Mouse (Mus musculus) heart, adult 2 months (tissue): Measurements from ENCODE around the gene Gm17268. TPM values are rescaled to one million over a fixed set of nuclear protein-coding genes. Genes with fewer than 3 reads are reported as not detected.
A peak's percentile ranks its signal among the peaks of the same experiment; 100 is the strongest.

Experiments
- DNase-seq, 2 experiments: peaks; one replicate each; pipeline ENCODE4 v3.0.0; 2021
- H3K27ac ChIP-seq: fragments of 200-600 bp; 2 replicates; pipeline ENCODE4 v1.8.1; 2022
- H3K27me3 ChIP-seq: fragments of 200-500 bp; 2 replicates; pipeline ENCODE4 v1.6.1; 2012; ENCODE audit warnings: mild to moderate bottlenecking, low read length, inconsistent platforms, mixed read lengths; ENCODE audit not compliant: control insufficient read depth, insufficient read depth
- H3K36me3 ChIP-seq: fragments of 200-500 bp; 2 replicates; pipeline ENCODE4 v1.6.1; 2012; ENCODE audit warnings: low read length, inconsistent platforms; ENCODE audit not compliant: control insufficient read depth, insufficient read depth
- H3K4me1 ChIP-seq: fragments of 200-500 bp; 2 replicates; pipeline ENCODE4 v1.6.1; 2011; ENCODE audit warnings: low read length; ENCODE audit not compliant: control insufficient read depth, insufficient read depth
- H3K4me3 ChIP-seq: fragments of 200-600 bp; 2 replicates; pipeline ENCODE4 v1.8.1; 2022
- H3K79me2 ChIP-seq: fragments of 200-500 bp; replicated peaks from 2 replicates; pipeline ENCODE4 v1.6.1; 2012; ENCODE audit warnings: mild to moderate bottlenecking, inconsistent platforms, low read length, moderate library complexity, mixed read lengths; ENCODE audit not compliant: control insufficient read depth, insufficient read depth
- H3K9ac ChIP-seq: fragments of 200-500 bp; 2 replicates; pipeline ENCODE4 v1.6.1; 2012; ENCODE audit warnings: low read depth, mild to moderate bottlenecking, control low read depth, inconsistent platforms, low read length, mixed read lengths
- CTCF ChIP-seq: fragments of 200-600 bp; IDR thresholded peaks from 2 replicates; pipeline ENCODE4 v1.8.1; 2022; ENCODE audit warnings: antibody characterized with exemption, mild to moderate bottlenecking, moderate library complexity
- EP300 ChIP-seq: fragments of 200-500 bp; IDR thresholded peaks from 2 replicates; pipeline ENCODE4 v1.6.1; 2011; ENCODE audit warnings: low read depth, low read length, control low read depth; ENCODE audit not compliant: insufficient read depth
- POLR2A ChIP-seq: fragments of 200-500 bp; IDR thresholded peaks from 2 replicates; pipeline ENCODE4 v1.6.1; 2011; ENCODE audit warnings: mild to moderate bottlenecking, low read depth, low read length, control low read depth; ENCODE audit not compliant: insufficient read depth
- WGBS: fragments of 180-500 bp; shearing (Covaris S2); methylation state at CpG from one replicate; pipeline ENCODE4 v1.1.7; 2018; 5-methylcytosine and 5-hydroxymethylcytosine counted together
- intact Hi-C: fragments of 180-260 bp; cut with DNase I; formaldehyde crosslinking; loops from one replicate; pipeline ENCODE4 v1.15.1; 2025
- polyA plus RNA-seq: library from polyadenylated mRNA; depleted of rRNA; stranded (reverse); fragments of >200 nt; gene quantifications from 2 replicates; pipeline ENCODE4 v1.2.3, GENCODE M21; 2012; rRNA removed
- total RNA-seq, 2 experiments: library from RNA; stranded (reverse); gene quantifications; 2 replicates each; pipeline ENCODE4 v1.2.3; 2021

Gm17268 gene
- total and polyA plus RNA-seq, 3 experiments = not detected

- no peak for DNase-seq
- Histone ChIP-seq H3K79me2 (no peaks in the 10 kb centered on the region), H3K4me3 (no peak overlapping the region), H3K27ac (no peak overlapping the region), H3K36me3 (no peaks in the 10 kb centered on the region), H3K4me1 (no peaks in the 10 kb centered on the region), H3K9ac (no peak overlapping the region), H3K27me3 (no peaks in the 10 kb centered on the region)
- WGBS = 57% methylated on average over 4 of the region's 4 CpGs
- no peak for TF ChIP-seq CTCF
- no peak for TF ChIP-seq EP300
- TF ChIP-seq POLR2A = no peak
- intact Hi-C loops = no loop called here
Measured at GRCm38 (mm10) chr11:81999469-81999868, 38.9 kb downstream of the Gm17268 start.

- 81% methylated on average over 3 of the region's 3 CpGs for WGBS
- intact Hi-C loops = no loop called here
- Histone ChIP-seq H3K4me3 (no peak overlapping the region), H3K9ac (no peak overlapping the region), H3K4me1 (no peaks in the 10 kb centered on the region), H3K36me3 (no peaks in the 10 kb centered on the region), H3K79me2 (no peaks in the 10 kb centered on the region), H3K27me3 (no peaks in the 10 kb centered on the region), H3K27ac (no peak overlapping the region)
- DNase-seq = no peak
- TF ChIP-seq POLR2A = no peak
- TF ChIP-seq EP300 = no peak
- no peak for TF ChIP-seq CTCF
Measured at GRCm38 (mm10) chr11:81998646-81999045, 39.7 kb downstream of the Gm17268 start.

GRCm38 (mm10) chr11:81997085-81997484 lies 41.3 kb downstream of the Gm17268 start:
- DNase-seq = no peak
- intact Hi-C loops = loop anchor here (2.0 kb wide), 1 partner anchor 48 kb away; the partner anchor contains the start of gene Ccl7
- Histone ChIP-seq H3K9ac (no peak overlapping the region), H3K79me2 (no peaks in the 10 kb centered on the region), H3K4me3 (no peak overlapping the region), H3K27me3 (no peaks in the 10 kb centered on the region), H3K4me1 (no peaks in the 10 kb centered on the region), H3K27ac (no peak overlapping the region), H3K36me3 (no peaks in the 10 kb centered on the region)
- TF ChIP-seq POLR2A (no peak), CTCF (no peak), EP300 (no peak)
- 85% methylated on average over 5 of the region's 5 CpGs for WGBS

- 68% methylated on average over 10 of the region's 10 CpGs for WGBS
- no peaks in the 10 kb centered on the region for H3K4me1 ChIP-seq
- H3K79me2 ChIP-seq = no peaks in the 10 kb centered on the region
- H3K27me3 ChIP-seq = no peaks in the 10 kb centered on the region
- peak; percentile 62 to 79 for DNase-seq
- H3K36me3 ChIP-seq = no peaks in the 10 kb centered on the region
- no peak overlapping the region for H3K27ac ChIP-seq
- no peak overlapping the region for H3K4me3 ChIP-seq
- intact Hi-C loops = loop anchor here (1.0 to 2.0 kb wide), 2 partner anchors 48 to 181 kb away; partner anchors contain the start of gene Ccl7
- TF ChIP-seq POLR2A = no peak
- peak; percentile 94 for TF ChIP-seq EP300
- 0 out of 2 replicates have a peak, but pooled peaks have one; percentile 100 for TF ChIP-seq CTCF
- no peak overlapping the region for H3K9ac ChIP-seq
Measured at GRCm38 (mm10) chr11:81996172-81996841, 42.1 kb downstream of the Gm17268 start.

GRCm38 (mm10) chr11:81983146-81983545 lies 55.2 kb downstream of the Gm17268 start:
- no peaks in the 10 kb centered on the region for H3K4me1 ChIP-seq
- no peaks in the 10 kb centered on the region for H3K36me3 ChIP-seq
- no peaks in the 10 kb centered on the region for H3K79me2 ChIP-seq
- TF ChIP-seq CTCF (peak; percentile 78), EP300 (no peak), POLR2A (no peak)
- H3K27ac ChIP-seq = no peak overlapping the region
- H3K27me3 ChIP-seq = no peaks in the 10 kb centered on the region
- peak; percentile 26 to 35 for DNase-seq
- H3K4me3 ChIP-seq = no peak overlapping the region
- 35% methylated on average over 5 of the region's 5 CpGs for WGBS
- no peak overlapping the region for H3K9ac ChIP-seq
- intact Hi-C loops = no loop called here

GRCm38 (mm10) chr11:81982191-81982590 lies 56.2 kb downstream of the Gm17268 start:
- H3K9ac ChIP-seq = no peak overlapping the region
- H3K36me3 ChIP-seq = no peaks in the 10 kb centered on the region
- intact Hi-C loops = no loop called here
- H3K4me3 ChIP-seq = no peak overlapping the region
- no peaks in the 10 kb centered on the region for H3K79me2 ChIP-seq
- no peak for DNase-seq
- H3K27me3 ChIP-seq = no peaks in the 10 kb centered on the region
- 44% methylated on average over 11 of the region's 11 CpGs for WGBS
- H3K4me1 ChIP-seq = no peaks in the 10 kb centered on the region
- no peak overlapping the region for H3K27ac ChIP-seq
- TF ChIP-seq CTCF (no peak), POLR2A (no peak), EP300 (no peak)

Other genes with a start within 250 kb of the Gm17268 start
- gene 5530401A14Rik, start 177.9 kb downstream of the Gm17268 start, total RNA-seq = under 1 TPM; 0.08 to 0.11 TPM
- gene 5530401A14Rik, start 177.9 kb downstream of the Gm17268 start, polyA plus RNA-seq = not detected in 2 replicates
- not detected for gene Asic2, start 70.1 kb downstream of the Gm17268 start, total RNA-seq
- gene Asic2, start 70.1 kb downstream of the Gm17268 start, polyA plus RNA-seq = 0.06 TPM in 1 of 2 replicates, not detected in the other
- 1 to 10 TPM; 1.1 to 1.6 TPM for gene Ccl2, start 3.0 kb downstream of the Gm17268 start, total RNA-seq
- gene Ccl2, start 3.0 kb downstream of the Gm17268 start, polyA plus RNA-seq = 4.6 and 5.5 TPM in 2 replicates
- gene Ccl7, start 7.2 kb upstream of the Gm17268 start, total RNA-seq = 1 to 10 TPM in 1 of 2 experiments, under 1 TPM in 1; 0.68 to 1.7 TPM
- gene Ccl7, start 7.2 kb upstream of the Gm17268 start, polyA plus RNA-seq = 1.1 and 1.4 TPM in 2 replicates
- 1 to 10 TPM; 1.7 to 3.6 TPM for gene Ccl11, start 19.3 kb upstream of the Gm17268 start, total RNA-seq
- gene Ccl11, start 19.3 kb upstream of the Gm17268 start, polyA plus RNA-seq = 3.1 and 5.9 TPM in 2 replicates
- gene Ccl12, start 63.3 kb upstream of the Gm17268 start, total RNA-seq = 1 to 10 TPM in 1 of 2 experiments, not detected in 1; 1.9 TPM
- gene Ccl12, start 63.3 kb upstream of the Gm17268 start, polyA plus RNA-seq = 1.7 and 1.8 TPM in 2 replicates
- 1 to 10 TPM in 1 of 2 experiments, under 1 TPM in 1; 0.82 to 1.3 TPM for gene Ccl8, start 76.6 kb upstream of the Gm17268 start, total RNA-seq
- gene Ccl8, start 76.6 kb upstream of the Gm17268 start, polyA plus RNA-seq = 1.6 and 1.9 TPM in 2 replicates